Mouse (Mus musculus) heart, postnatal 0 days (tissue): ENCODE data around the gene Tekt3.

Source experiments
- CTCF ChIP-seq: IDR thresholded peaks from 2 replicates; pipeline ENCODE4 v1.5.1; 2016; ENCODE audit warnings: antibody characterized with exemption, control low read depth, low read depth
- EP300 ChIP-seq: IDR thresholded peaks from 2 replicates; pipeline ENCODE4 v1.6.1; 2016; ENCODE audit warnings: antibody characterized with exemption, low read depth

- no peak for TF ChIP-seq CTCF
- TF ChIP-seq EP300: no peak
These were observed 69.7 kb downstream of the Tekt3 start for GRCm38 (mm10) chr11:63131001-63131692.
